Mouse (Mus musculus) liver, embryonic 14.5 days (tissue): ENCODE measurements around the gene Vamp8. TPM values are rescaled to one million over a fixed set of nuclear protein-coding genes. Genes with fewer than 3 reads are reported as not detected.
A peak's percentile ranks its signal among the peaks of the same experiment; 100 is the strongest.

Experiments used
- ATAC-seq: fragments of 200-750 bp; cut with Nextera tagmentation; 2 replicates; pipeline ENCODE4 v1.8.0; 2017; ENCODE audit warnings: moderate number of reproducible peaks, mild to moderate bottlenecking, moderate library complexity; ENCODE audit not compliant: insufficient read depth
- DNase-seq, 3 experiments: peaks; one replicate each; pipeline ENCODE4 v3.0.0-alpha.2; 2012 to 2013; ENCODE audit warnings: low read depth in 3 of 3, low spot score in 3 of 3
- H3K27ac ChIP-seq: fragments of 300-500 bp; sonication (generic); 2 replicates; pipeline ENCODE4 v1.5.1; 2014; ENCODE audit warnings: moderate library complexity, mild to moderate bottlenecking, control low read depth, inconsistent platforms
- H3K27me3 ChIP-seq: fragments of 300-500 bp; sonication (generic); 2 replicates; pipeline ENCODE4 v1.6.1; 2014; ENCODE audit warnings: mild to moderate bottlenecking, low read length, moderate library complexity; ENCODE audit not compliant: control insufficient read depth, insufficient read depth
- H3K36me3 ChIP-seq: fragments of 300-500 bp; sonication (generic); replicated peaks from 2 replicates; pipeline ENCODE4 v1.6.1; 2014; ENCODE audit warnings: low read depth; ENCODE audit not compliant: control insufficient read depth, insufficient read depth
- H3K4me1 ChIP-seq, 2 experiments: fragments of 200-500 bp in 1 of 2; fragments of 300-500 bp in 1 of 2; sonication (generic) in 1 of 2; replicated peaks; 2 replicates each; pipeline ENCODE4 v1.6.1; 2012 to 2014; ENCODE audit warnings: antibody characterized with exemption in 1 of 2, inconsistent platforms in 1 of 2, low read length in 1 of 2; ENCODE audit not compliant: control insufficient read depth in 2 of 2, insufficient read depth in 2 of 2
- H3K4me2 ChIP-seq: fragments of 300-500 bp; sonication (generic); 2 replicates; pipeline ENCODE4 v1.6.1; 2014; ENCODE audit warnings: low read depth, mild to moderate bottlenecking, control low read depth, moderate library complexity
- H3K4me3 ChIP-seq, 2 experiments: fragments of 200-500 bp in 1 of 2; fragments of 300-500 bp in 1 of 2; sonication (generic) in 1 of 2; 2 replicates each; pipeline ENCODE4 v1.5.1; 2012 to 2014; ENCODE audit warnings: low read depth in 2 of 2, low read length in 2 of 2, mild to moderate bottlenecking in 2 of 2, control low read depth in 1 of 2, inconsistent platforms in 1 of 2, moderate library complexity in 1 of 2; ENCODE audit not compliant: insufficient read depth in 1 of 2
- H3K9ac ChIP-seq: fragments of 300-500 bp; sonication (generic); replicated peaks from 2 replicates; pipeline ENCODE4 v1.6.1; 2014; ENCODE audit warnings: mild to moderate bottlenecking, control low read depth, moderate library complexity
- H3K9me3 ChIP-seq: fragments of 300-500 bp; sonication (generic); 2 replicates; pipeline ENCODE4 v1.6.1; 2016; ENCODE audit warnings: low read length, mixed read lengths; ENCODE audit not compliant: control insufficient read depth
- CTCF ChIP-seq: IDR thresholded peaks from 2 replicates; pipeline ENCODE4 v1.5.1; 2016; ENCODE audit warnings: antibody characterized with exemption, low read depth, control low read depth
- EP300 ChIP-seq: IDR thresholded peaks from 2 replicates; pipeline ENCODE4 v1.6.1; 2016; ENCODE audit warnings: antibody characterized with exemption, low read depth
- WGBS: fragments of 180-500 bp; shearing (Covaris S2); extraction: QIAGEN DNeasy Blood & Tissue Kit; methylation state at CpG from one replicate; pipeline ENCODE4 v1.1.7; 2014; ENCODE audit not compliant: insufficient replicate concordance; 5-methylcytosine and 5-hydroxymethylcytosine counted together
- polyA plus RNA-seq, 2 experiments: library from polyadenylated mRNA; depleted of rRNA in 1 of 2; stranded (reverse) in 1 of 2; unstranded in 1 of 2; fragments of >200 nt; fragmentation: Nextera tagmentation in 1 of 2; extraction: Ambion mirVana in 1 of 2; gene quantifications; 2 replicates each; pipeline versions ENCODE4 v1.2.1 to v1.2.3; 2012 to 2014

The Vamp8 gene
- polyA plus RNA-seq, 2 experiments = 188 to 276 TPM

- peaks cover 24% of the 10 kb centered on the region for H3K36me3 ChIP-seq
- H3K4me2 ChIP-seq = peak within 1 kb of the TSS; percentile 67
Measured at GRCm38 (mm10) chr6:72355066-72355911, 35.2 kb downstream of the Vamp8 start, which contains the start of gene Tmem150a. Tmem150a (plus strand) TSS chr6:72355447.

GRCm38 (mm10) chr6:72354025-72354424 is 36.5 kb downstream of the Vamp8 start:
- Histone ChIP-seq H3K4me1 (peaks cover 18 to 34% of the 10 kb centered on the region in 2 experiments), H3K27ac (no peak overlapping the region), H3K36me3 (peaks cover 24% of the 10 kb centered on the region), H3K4me3 (no peak overlapping the region), H3K27me3 (peaks cover 30% of the 10 kb centered on the region), H3K4me2 (no peak overlapping the region), H3K9me3 (no peaks in the 10 kb centered on the region), H3K9ac (no peak overlapping the region)
- DNase-seq (no peak), ATAC-seq (no peak)
- no peak for TF ChIP-seq EP300
- no peak for TF ChIP-seq CTCF
- 72% methylated on average over 1 of the region's 1 CpGs for WGBS

More at GRCm38 (mm10) chr6:72355066-72355911, 35.2 kb downstream of the Vamp8 start, which contains the start of gene Tmem150a:
- ATAC-seq (peak; percentile 57), DNase-seq (no peak)
- Histone ChIP-seq H3K27ac (no peak within 1 kb of the TSS), H3K27me3 (peaks cover 30% of the 10 kb centered on the region), H3K9ac (peak within 1 kb of the TSS; percentile 40; the same call in 1 of the 2 replicates), H3K4me1 (peaks cover 18 to 33% of the 10 kb centered on the region in 2 experiments), H3K9me3 (no peaks in the 10 kb centered on the region), H3K4me3 (peak within 1 kb of the TSS; percentile 51 to 56)
- under 1% methylated on average over 71 of the region's 71 CpGs for WGBS
- TF ChIP-seq CTCF (peak; percentile 35; the same call in 1 of the 2 replicates), EP300 (no peak)

GRCm38 (mm10) chr6:72352636-72353405 is 37.7 kb downstream of the Vamp8 start:
- H3K4me1 ChIP-seq = peaks cover 21 to 37% of the 10 kb centered on the region in 2 experiments
- no peak overlapping the region for H3K4me3 ChIP-seq
- peak overlapping the region; percentile 11; the same call in 1 of the 2 replicates for H3K4me2 ChIP-seq
- ATAC-seq = no peak
- 57% methylated on average over 5 of the region's 5 CpGs for WGBS
- H3K27ac ChIP-seq = no peak overlapping the region
- H3K36me3 ChIP-seq = peaks cover 23% of the 10 kb centered on the region
- H3K9me3 ChIP-seq = no peaks in the 10 kb centered on the region
- H3K27me3 ChIP-seq = peaks cover 30% of the 10 kb centered on the region
- DNase-seq = no peak
- no peak for TF ChIP-seq EP300
- TF ChIP-seq CTCF = no peak
- no peak overlapping the region for H3K9ac ChIP-seq

GRCm38 (mm10) chr6:72350214-72350613 is 40.3 kb downstream of the Vamp8 start:
- peaks cover 29 to 42% of the 10 kb centered on the region in 2 experiments for H3K4me1 ChIP-seq
- ATAC-seq (no peak), DNase-seq (no peak)
- no peak overlapping the region for H3K4me3 ChIP-seq
- no peak overlapping the region for H3K9ac ChIP-seq
- H3K27me3 ChIP-seq = peaks cover 15% of the 10 kb centered on the region
- H3K27ac ChIP-seq = no peak overlapping the region
- peaks cover 23% of the 10 kb centered on the region for H3K36me3 ChIP-seq
- no peak for TF ChIP-seq EP300
- H3K4me2 ChIP-seq = no peak overlapping the region
- WGBS = 75% methylated on average over 2 of the region's 2 CpGs
- no peaks in the 10 kb centered on the region for H3K9me3 ChIP-seq

GRCm38 (mm10) chr6:72348411-72348810 is 42.1 kb downstream of the Vamp8 start:
- WGBS = 72% methylated on average over 10 of the region's 10 CpGs
- no peak for DNase-seq
- Histone ChIP-seq H3K4me1 (peaks cover 32 to 37% of the 10 kb centered on the region in 2 experiments), H3K4me2 (peak overlapping the region; percentile 99), H3K9me3 (no peaks in the 10 kb centered on the region), H3K4me3 (peak overlapping the region; percentile 15 to 85; a peak in 2 of 4 replicates), H3K36me3 (peaks cover 23% of the 10 kb centered on the region), H3K27me3 (no peaks in the 10 kb centered on the region; the same call in 1 of the 2 replicates), H3K27ac (no peak overlapping the region; the same call in 1 of the 2 replicates), H3K9ac (peak overlapping the region; percentile 88)
- ATAC-seq = no peak
- no peak for TF ChIP-seq EP300
- no peak for TF ChIP-seq CTCF
